Mouse (Mus musculus) spleen, postnatal 14 days (tissue): ENCODE data around the gene Olfr340.
"Not testable (repeated sequence)": the region's sequence is repeated elsewhere in the genome, so short reads cannot be mapped to it uniquely, and the experiment has no call there.

Experiments used
- DNase-seq, 2 experiments: peaks; one replicate each; pipeline ENCODE4 v3.0.0; 2021 to 2022; ENCODE audit warnings: low spot score in 2 of 2

The Olfr340 gene

GRCm38 (mm10) chr2:36452287-36452686, at the start of gene Olfr340:
TSS of gene Olfr340 (plus strand) at chr2:36452587.
- DNase-seq, result no peak

- DNase-seq, result not testable (repeated sequence)
These were observed 37.2 kb upstream of the Olfr340 start for GRCm38 (mm10) chr2:36415174-36415573.

- not testable (repeated sequence) for DNase-seq
These were observed 36.8 kb upstream of the Olfr340 start for GRCm38 (mm10) chr2:36415591-36415990.

- no peak for DNase-seq
These were observed 33.7 kb upstream of the Olfr340 start, which contains the start of gene Olfr339 for GRCm38 (mm10) chr2:36418647-36419046. TSS of gene Olfr339 (plus strand) at chr2:36418947.

GRCm38 (mm10) chr2:36473634-36474033, 21.2 kb downstream of the Olfr340 start:
- DNase-seq, result no peak

GRCm38 (mm10) chr2:36482368-36482767, 30.0 kb downstream of the Olfr340 start, which contains the start of gene Olfr341:
TSS of gene Olfr341 (minus strand) at chr2:36482468.
- no peak for DNase-seq
